Mouse (Mus musculus): ENCODE measurements around the gene Clec4f.

- peak; percentile 34 for TF ChIP-seq CTCF (IDR thresholded peaks at IDR 0.05)
- no peak for TF ChIP-seq EP300 (IDR thresholded peaks at IDR 0.05)
Measured at GRCm38 (mm10) chr6:83695731-83696130, 39.7 kb upstream of the Clec4f start.
